ENCODE assay signal across 8 mouse cellular contexts in genomic region chr1:36511289-36512021, GRCm38 (mm10). TPM values are rescaled to one million over a fixed set of nuclear protein-coding genes. Genes with fewer than 3 reads are reported as not detected.
DNase-seq lines count a peak whose midpoint lies in the region; ATAC-seq and TF ChIP-seq lines count a peak whose summit lies in the region.

Gene Cnnm3 (plus strand): TSS chr1:36511867.

- H3K9me3 ChIP-seq in embryonic facial prominence, embryonic 15.5 days (replicated peaks) = no peaks in the 10 kb centered on the region
- H3K9me3 ChIP-seq in kidney, embryonic 14.5 days (ENCODE audit: control insufficient read depth, low read length) = no peaks in the 10 kb centered on the region
- H3K9me3 ChIP-seq in limb, embryonic 15.5 days = no peaks in the 10 kb centered on the region

- peak within 1 kb of the TSS; percentile 86 for H3K4me3 ChIP-seq in bone marrow, adult 2 months (replicated peaks; ENCODE audit: control insufficient read depth, low read depth, low read length)
- H3K4me3 ChIP-seq in embryonic facial prominence, embryonic 15.5 days (replicated peaks) = peak within 1 kb of the TSS; percentile 99
- H3K4me3 ChIP-seq in kidney, embryonic 14.5 days (ENCODE audit: low read length) = peak within 1 kb of the TSS; percentile 92
- peak within 1 kb of the TSS; percentile 97 for H3K4me3 ChIP-seq in limb, embryonic 15.5 days

- H3K9ac ChIP-seq in embryonic facial prominence, embryonic 15.5 days = peak within 1 kb of the TSS; percentile 83
- peak within 1 kb of the TSS; percentile 89 for H3K9ac ChIP-seq in kidney, embryonic 14.5 days (ENCODE audit: low read depth, low read length)
- peak within 1 kb of the TSS; percentile 76 for H3K9ac ChIP-seq in limb, embryonic 15.5 days

- DNase-seq in 416B (ENCODE audit: low read depth) = peak; percentile 96
- peak; percentile 99 for DNase-seq in heart, adult 9 months (ENCODE audit: low spot score in 2 of 2)
- peak; percentile 90 to 96 for DNase-seq in monocyte, adult 2 months (ENCODE audit: low read depth in 1 of 2, low spot score in 2 of 2)
- peak; percentile 99 for DNase-seq in spleen, postnatal 36 days (ENCODE audit: low spot score in 2 of 2)

- peak; percentile 77; the same call in 1 of the 2 replicates for TF ChIP-seq POLR2A in bone marrow, adult 2 months (IDR thresholded peaks at IDR 0.05; ENCODE audit: borderline replicate concordance, control insufficient read depth, low read depth, low read length)

- peaks cover 9% of the 10 kb centered on the region for H3K36me3 ChIP-seq in embryonic facial prominence, embryonic 15.5 days
- H3K36me3 ChIP-seq in kidney, embryonic 14.5 days (ENCODE audit: control insufficient read depth, insufficient read depth, low read length) = peaks cover 13% of the 10 kb centered on the region
- peaks cover 17% of the 10 kb centered on the region for H3K36me3 ChIP-seq in limb, embryonic 15.5 days

- no peaks in the 10 kb centered on the region for H3K27me3 ChIP-seq in embryonic facial prominence, embryonic 15.5 days
- no peaks in the 10 kb centered on the region for H3K27me3 ChIP-seq in kidney, embryonic 14.5 days (ENCODE audit: control insufficient read depth, insufficient read depth, low read length)
- no peaks in the 10 kb centered on the region for H3K27me3 ChIP-seq in limb, embryonic 15.5 days

- H3K4me1 ChIP-seq in bone marrow, adult 2 months (ENCODE audit: control insufficient read depth, insufficient read depth, low read length) = peaks cover 7% of the 10 kb centered on the region
- peaks cover 26% of the 10 kb centered on the region for H3K4me1 ChIP-seq in embryonic facial prominence, embryonic 15.5 days
- peaks cover 18% of the 10 kb centered on the region for H3K4me1 ChIP-seq in kidney, embryonic 14.5 days (ENCODE audit: control insufficient read depth, insufficient read depth, low read length)
- peaks cover 28% of the 10 kb centered on the region for H3K4me1 ChIP-seq in limb, embryonic 15.5 days

- peak within 1 kb of the TSS; percentile 95 for H3K27ac ChIP-seq in bone marrow, adult 2 months (ENCODE audit: control insufficient read depth, insufficient read depth, low read depth, low read length, poor library complexity)
- peak within 1 kb of the TSS; percentile 100 for H3K27ac ChIP-seq in embryonic facial prominence, embryonic 15.5 days (replicated peaks)
- peak within 1 kb of the TSS; percentile 98 for H3K27ac ChIP-seq in kidney, embryonic 14.5 days (ENCODE audit: low read depth, low read length)
- H3K27ac ChIP-seq in limb, embryonic 15.5 days = peak within 1 kb of the TSS; percentile 100

- 2% methylated on average over 51 of the region's 51 CpGs for WGBS in bone marrow, adult 2 months
- 1% methylated on average over 46 of the region's 51 CpGs for WGBS in embryonic facial prominence, embryonic 15.5 days
- 2% methylated on average over 42 of the region's 51 CpGs for WGBS in kidney, embryonic 14.5 days
- WGBS in limb, embryonic 15.5 days = 2% methylated on average over 51 of the region's 51 CpGs

- peak; percentile 51 for TF ChIP-seq CTCF in bone marrow, adult 2 months (IDR thresholded peaks at IDR 0.05; ENCODE audit: control insufficient read depth, insufficient read depth, low read length)

- peak within 1 kb of the TSS; percentile 90 for H3K4me2 ChIP-seq in embryonic facial prominence, embryonic 15.5 days (replicated peaks)
- H3K4me2 ChIP-seq in kidney, embryonic 14.5 days (replicated peaks; ENCODE audit: low read depth, low read length) = peak within 1 kb of the TSS; percentile 69
- H3K4me2 ChIP-seq in limb, embryonic 15.5 days = peak within 1 kb of the TSS; percentile 83

- ATAC-seq in embryonic facial prominence, embryonic 15.5 days (ENCODE audit: insufficient number of reproducible peaks, low FRiP score, low TSS enrichment, low read depth) = peak; percentile 99
- peak; percentile 99 for ATAC-seq in kidney, embryonic 14.5 days (ENCODE audit: low FRiP score, low TSS enrichment)
- peak; percentile 97 for ATAC-seq in limb, embryonic 15.5 days (ENCODE audit: insufficient number of reproducible peaks, low FRiP score, low TSS enrichment, low read depth)

RNA-seq across cellular contexts. Expression of gene Cnnm3, which starts in this region (rescaled TPM):
- 3.9 and 10.9 TPM in 2 replicates for polyA plus RNA-seq in bone marrow, adult 2 months (2011; ENCODE audit: insufficient read depth, insufficient read length, low replicate concordance, missing spikeins)
- 3.8 and 4.3 TPM in 2 replicates for polyA plus RNA-seq in embryonic facial prominence, embryonic 15.5 days (2015; fragmentation: Nextera tagmentation; extraction: Ambion mirVana)
- polyA plus RNA-seq in kidney, embryonic 14.5 days (2014; fragmentation: Nextera tagmentation; extraction: Ambion mirVana) = 5.7 and 7.5 TPM in 2 replicates
- 2.6 and 3.2 TPM in 2 replicates for polyA plus RNA-seq in limb, embryonic 15.5 days (2015; fragmentation: Nextera tagmentation; extraction: Ambion mirVana)

Comparison
In these comparisons a context has a peak if more than half of its experiments do, and no peak if none do; other contexts are left out.
1. Peak in every context shown above with its lines: DNase-seq, ATAC-seq, H3K4me3 ChIP-seq and H3K27ac ChIP-seq.